Mouse (Mus musculus): ENCODE measurements at regions not wholly inside any gene's neighbourhood (a gene's known extent, or its start where the extent isn't known, plus 50 kb on each side); places are given as distances from the start of the nearest gene placed in this dataset.

DNA sequence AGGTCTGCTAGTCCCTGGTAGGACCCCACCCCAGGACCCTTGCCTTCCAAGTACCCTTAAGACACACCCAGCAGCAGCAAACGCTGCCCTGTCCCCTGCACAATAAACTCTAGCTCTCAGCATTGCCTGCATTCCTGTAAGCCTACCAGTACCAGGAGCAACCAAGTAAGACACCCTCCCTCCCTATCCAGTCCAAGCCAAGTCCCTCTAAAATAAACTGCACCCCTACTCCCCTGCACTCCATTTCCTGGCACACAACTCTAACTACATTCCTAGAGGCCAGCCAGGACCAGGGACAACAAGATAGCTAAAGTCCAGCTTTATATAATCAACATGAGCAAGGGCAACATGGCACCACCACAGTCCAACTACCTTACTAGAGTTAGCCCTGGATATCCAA lies 103.5 kb downstream of the Ids start:
- DNase-seq (ENCODE audit: low spot score in 2 of 2) = no peak

DNA sequence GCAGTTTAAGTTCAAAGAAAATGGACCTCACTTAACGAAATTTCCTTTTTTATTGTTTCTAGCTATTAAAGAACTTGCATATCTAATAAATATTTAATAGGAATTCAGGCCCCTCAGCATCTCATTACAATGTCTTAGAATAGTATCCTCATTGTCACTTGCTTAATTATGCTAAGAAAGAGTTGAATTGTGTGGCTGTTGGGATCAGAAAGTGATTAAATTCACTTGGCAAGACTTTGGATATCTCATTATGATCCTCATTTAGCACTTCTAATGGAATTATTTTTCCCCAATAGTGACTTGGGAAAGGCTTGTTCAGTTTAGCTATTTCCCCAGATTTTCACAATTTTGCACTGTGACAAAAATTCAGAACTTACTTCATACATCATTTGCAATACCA lies 148.9 kb downstream of the Ids start:
- no peak for DNase-seq (ENCODE audit: low spot score in 2 of 2)

DNA sequence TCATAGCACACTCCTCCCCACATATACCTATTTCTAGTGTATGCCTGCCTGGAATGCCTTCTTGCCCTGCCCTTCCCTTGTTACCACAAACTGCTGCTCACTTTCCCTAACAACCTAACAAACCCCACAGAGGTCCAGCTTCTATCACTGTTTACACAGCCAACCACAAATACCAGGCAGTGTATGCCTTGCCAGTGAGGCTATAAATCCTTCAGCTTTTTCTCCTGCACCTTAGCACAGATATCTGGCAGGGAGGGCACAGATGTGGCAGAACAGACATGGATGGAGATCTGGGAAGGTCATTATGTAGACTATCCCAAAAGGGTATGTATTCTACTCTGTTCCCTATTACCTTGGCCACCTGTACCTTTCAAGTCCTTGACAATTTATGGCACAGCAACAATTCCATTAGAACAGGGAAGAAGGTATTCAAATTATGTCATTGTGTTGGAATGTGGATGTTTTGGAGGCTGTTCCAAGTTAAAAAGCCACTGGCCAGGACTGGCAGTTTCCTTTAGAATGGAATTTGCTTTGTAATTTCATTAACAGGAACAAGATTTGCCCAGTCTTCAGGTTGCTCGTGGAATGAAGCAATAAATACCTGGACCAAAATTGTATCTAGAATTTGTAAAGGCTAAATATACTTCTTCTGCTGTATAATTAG lies 180.3 kb downstream of the Ids start:
- DNase-seq (ENCODE audit: low spot score in 2 of 2) = no peak

DNA sequence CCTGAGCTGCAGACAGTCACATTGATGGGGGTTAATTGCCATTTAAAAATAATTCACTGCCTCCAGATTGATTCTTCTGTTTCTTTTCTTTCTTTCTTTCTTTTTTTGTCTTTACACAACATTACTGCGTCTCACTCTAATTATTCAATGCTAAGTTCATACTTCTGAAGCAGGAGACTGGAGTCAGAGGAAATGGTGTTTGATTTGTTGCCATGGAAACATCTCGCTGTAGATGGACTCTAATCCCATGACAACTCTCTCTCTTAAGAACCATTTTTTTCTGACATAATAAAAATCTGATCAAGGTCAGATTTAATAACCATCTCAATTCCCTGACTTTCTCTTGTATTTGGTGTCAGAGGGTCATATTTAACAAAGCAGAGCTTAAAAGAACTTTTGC lies 195.1 kb downstream of the Ids start:
- DNase-seq (ENCODE audit: low spot score in 2 of 2) = no peak

DNA sequence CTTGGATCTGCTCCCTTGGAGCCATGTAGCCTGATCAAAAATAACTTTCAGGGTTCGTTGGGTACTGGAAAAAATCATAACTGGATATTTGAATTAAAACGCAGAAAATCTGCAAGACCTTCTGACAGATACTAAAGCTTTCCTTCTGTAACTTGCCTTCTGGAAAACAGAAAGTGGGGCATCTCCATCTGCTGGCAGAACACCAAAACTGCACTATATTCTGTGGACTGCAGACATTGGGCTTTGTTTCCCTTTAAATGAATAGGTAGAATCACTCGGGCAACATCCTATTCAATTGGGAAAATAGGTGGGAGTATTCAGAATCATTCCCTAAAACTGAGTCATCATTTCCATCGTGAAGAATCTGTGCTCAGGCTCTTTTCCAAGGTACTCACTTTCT lies 203.9 kb downstream of the Ids start:
- peak in 1 of 2 experiments; percentile 7 for DNase-seq (ENCODE audit: low spot score in 2 of 2)

All from gastrocnemius, postnatal 4 days (tissue).